Mouse (Mus musculus) kidney, embryonic 16.5 days (tissue): ENCODE measurements around the gene Odf2l. TPM values are rescaled to one million over a fixed set of nuclear protein-coding genes. Genes with fewer than 3 reads are reported as not detected.

ENCODE experiments used
- ATAC-seq: fragments of 200-750 bp; cut with Nextera tagmentation; 2 replicates; pipeline ENCODE4 v1.8.0; 2017; ENCODE audit warnings: moderate TSS enrichment; ENCODE audit not compliant: low FRiP score, low TSS enrichment
- H3K27ac ChIP-seq: fragments of 300-500 bp; sonication (generic); 2 replicates; pipeline ENCODE4 v1.5.1; 2014; ENCODE audit warnings: low read length
- H3K27me3 ChIP-seq: fragments of 300-500 bp; sonication (generic); 2 replicates; pipeline ENCODE4 v1.6.1; 2014; ENCODE audit warnings: low read length, control low read depth, mixed read lengths; ENCODE audit not compliant: insufficient read depth
- H3K36me3 ChIP-seq: fragments of 300-500 bp; sonication (generic); 2 replicates; pipeline ENCODE4 v1.6.1; 2014; ENCODE audit warnings: low read length, control low read depth, mixed read lengths; ENCODE audit not compliant: insufficient read depth
- H3K4me1 ChIP-seq: fragments of 300-500 bp; sonication (generic); 2 replicates; pipeline ENCODE4 v1.6.1; 2014; ENCODE audit warnings: low read length, control low read depth, mixed read lengths; ENCODE audit not compliant: insufficient read depth
- H3K4me2 ChIP-seq: fragments of 300-500 bp; sonication (generic); replicated peaks from 2 replicates; pipeline ENCODE4 v1.6.1; 2014; ENCODE audit warnings: low read depth, low read length
- H3K4me3 ChIP-seq: fragments of 300-500 bp; sonication (generic); 2 replicates; pipeline ENCODE4 v1.5.1; 2014; ENCODE audit warnings: mild to moderate bottlenecking, low read length
- H3K9ac ChIP-seq: fragments of 300-500 bp; sonication (generic); replicated peaks from 2 replicates; pipeline ENCODE4 v1.6.1; 2014; ENCODE audit warnings: low read length
- H3K9me3 ChIP-seq: fragments of 300-500 bp; sonication (generic); 2 replicates; pipeline ENCODE4 v1.6.1; 2016; ENCODE audit warnings: low read length, control low read depth
- WGBS: fragments of 180-500 bp; shearing (Covaris S2); extraction: QIAGEN DNeasy Blood & Tissue Kit; methylation state at CpG from one replicate; pipeline ENCODE4 v1.1.7; 2014; 5-methylcytosine and 5-hydroxymethylcytosine counted together
- polyA plus RNA-seq: library from polyadenylated mRNA; unstranded; fragments of >200 nt; fragmentation: Nextera tagmentation; extraction: Ambion mirVana; gene quantifications from 2 replicates; pipeline ENCODE4 v1.2.1, GENCODE M21; 2015

Odf2l gene
- polyA plus RNA-seq, 1 experiment from 2014 or later: 18.1 TPM

DNA sequence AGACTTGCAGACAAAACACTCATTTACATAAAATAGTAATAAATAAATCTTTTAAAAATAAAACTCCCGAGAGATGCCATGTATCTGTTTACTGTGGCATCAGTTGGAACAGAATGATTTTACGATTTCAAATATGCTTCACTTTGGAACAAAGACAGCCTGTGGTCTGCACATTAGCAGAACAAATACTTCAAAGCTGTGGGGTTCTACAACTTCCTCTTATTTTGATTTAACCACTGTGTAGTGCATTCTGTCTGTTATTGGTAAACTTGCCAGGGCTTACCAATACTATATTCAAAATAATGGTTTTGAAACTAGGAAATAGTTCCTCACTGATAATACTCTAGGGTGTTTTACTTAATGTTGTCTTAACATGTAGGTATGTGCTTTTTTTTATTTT, 8.2 kb downstream of the Odf2l start:
- 0 out of 2 replicates have a peak, but pooled peaks cover 11% of the 10 kb centered on the region for H3K36me3 ChIP-seq
- no peak overlapping the region for H3K9ac ChIP-seq
- H3K27ac ChIP-seq: no peak overlapping the region
- H3K4me3 ChIP-seq: no peak overlapping the region
- no peaks in the 10 kb centered on the region for H3K27me3 ChIP-seq
- ATAC-seq: no peak
- WGBS: 82% methylated on average over 2 of the region's 2 CpGs
- H3K4me2 ChIP-seq: no peak overlapping the region
- no peaks in the 10 kb centered on the region for H3K4me1 ChIP-seq
- H3K9me3 ChIP-seq: no peaks in the 10 kb centered on the region

DNA sequence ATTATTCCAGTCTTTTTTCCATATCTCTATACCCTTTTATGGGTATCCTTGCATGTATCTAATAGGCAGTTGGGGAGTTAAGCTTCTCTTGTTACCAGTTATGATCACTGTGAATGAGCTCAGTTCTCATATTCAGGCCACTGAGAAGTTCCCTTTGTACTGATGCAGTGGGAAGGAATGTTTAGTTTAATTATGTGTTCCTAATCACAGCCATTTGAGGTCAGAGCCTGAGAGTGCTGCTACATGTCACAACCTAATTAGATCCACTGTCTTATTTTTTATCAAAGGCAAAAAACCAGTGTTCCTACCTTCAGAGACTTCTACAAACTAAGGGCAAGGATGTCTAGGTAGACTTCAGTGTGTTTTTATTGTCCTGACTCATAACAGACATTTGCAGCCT, 11.0 kb downstream of the Odf2l start:
- no peak overlapping the region for H3K4me3 ChIP-seq
- H3K36me3 ChIP-seq: peaks cover 27% of the 10 kb centered on the region
- no peaks in the 10 kb centered on the region for H3K9me3 ChIP-seq
- H3K4me2 ChIP-seq: no peak overlapping the region
- no peak for ATAC-seq
- H3K9ac ChIP-seq: no peak overlapping the region
- H3K27ac ChIP-seq: no peak overlapping the region
- H3K27me3 ChIP-seq: no peaks in the 10 kb centered on the region
- H3K4me1 ChIP-seq: no peaks in the 10 kb centered on the region

DNA sequence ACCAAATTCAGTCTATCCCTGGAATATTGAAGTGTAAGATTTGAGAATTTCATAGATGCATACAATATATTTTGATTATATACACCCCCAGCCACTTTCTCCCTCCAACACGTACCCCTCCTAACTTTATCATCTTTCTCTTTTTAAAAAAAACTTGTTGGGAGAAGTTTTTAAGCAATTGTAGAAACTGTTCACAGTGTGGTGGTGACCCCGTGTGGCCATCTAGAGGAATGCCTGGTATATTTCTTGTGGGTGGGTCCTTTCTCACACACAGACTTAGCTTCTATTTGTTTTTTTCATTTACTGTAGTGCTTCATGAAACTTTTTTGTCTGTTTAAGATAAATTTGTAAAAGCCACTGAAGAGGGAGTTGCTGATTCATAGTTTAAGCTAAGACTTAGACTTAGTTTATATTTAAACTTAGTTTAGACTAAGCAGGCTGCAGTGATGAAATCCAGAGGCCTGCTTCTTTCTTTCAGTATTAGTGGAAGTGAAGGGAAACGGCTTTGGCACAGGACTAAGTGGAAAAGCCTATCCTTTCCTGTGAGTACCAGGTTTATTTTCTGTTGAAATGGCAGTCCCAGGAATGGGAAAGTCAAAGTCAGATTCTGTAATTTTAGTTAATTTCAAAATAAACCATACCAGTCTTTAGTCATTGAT, 13.0 kb downstream of the Odf2l start:
- Histone ChIP-seq H3K4me1 (no peaks in the 10 kb centered on the region), H3K27ac (no peak overlapping the region), H3K27me3 (no peaks in the 10 kb centered on the region), H3K36me3 (peaks cover 28% of the 10 kb centered on the region), H3K4me2 (no peak overlapping the region), H3K9ac (no peak overlapping the region), H3K9me3 (no peaks in the 10 kb centered on the region), H3K4me3 (no peak overlapping the region)
- no peak; the same call in 1 of the 2 replicates for ATAC-seq
- 33% methylated on average over 3 of the region's 3 CpGs for WGBS

DNA sequence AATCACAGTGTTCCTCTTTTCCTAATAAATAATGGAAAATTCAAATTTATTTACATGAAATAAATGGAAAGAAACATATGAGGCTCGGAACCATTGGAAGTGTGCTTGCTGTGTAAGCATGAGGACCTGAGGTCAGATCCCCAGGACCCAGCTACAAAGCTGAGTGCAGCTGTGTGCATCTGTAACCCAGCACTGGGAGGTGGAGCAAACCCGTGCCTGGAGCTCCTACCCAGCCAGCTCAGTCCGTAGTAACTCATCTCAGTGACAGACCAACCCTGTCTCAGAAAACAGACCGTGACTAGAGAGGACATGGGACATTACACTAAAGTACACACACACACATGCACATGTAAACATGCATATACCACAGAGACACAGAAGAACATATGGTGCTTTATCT, 21.8 kb downstream of the Odf2l start:
- no peak overlapping the region for H3K9ac ChIP-seq
- peaks cover 7% of the 10 kb centered on the region; the same call in 1 of the 2 replicates for H3K36me3 ChIP-seq
- no peaks in the 10 kb centered on the region for H3K9me3 ChIP-seq
- no peaks in the 10 kb centered on the region for H3K4me1 ChIP-seq
- H3K4me3 ChIP-seq: no peak overlapping the region
- no peak overlapping the region for H3K4me2 ChIP-seq
- ATAC-seq: 0 out of 2 replicates have a peak, but pooled peaks have one; percentile 42
- H3K27me3 ChIP-seq: no peaks in the 10 kb centered on the region
- no peak overlapping the region for H3K27ac ChIP-seq
- WGBS: 67% methylated on average over 4 of the region's 4 CpGs

DNA sequence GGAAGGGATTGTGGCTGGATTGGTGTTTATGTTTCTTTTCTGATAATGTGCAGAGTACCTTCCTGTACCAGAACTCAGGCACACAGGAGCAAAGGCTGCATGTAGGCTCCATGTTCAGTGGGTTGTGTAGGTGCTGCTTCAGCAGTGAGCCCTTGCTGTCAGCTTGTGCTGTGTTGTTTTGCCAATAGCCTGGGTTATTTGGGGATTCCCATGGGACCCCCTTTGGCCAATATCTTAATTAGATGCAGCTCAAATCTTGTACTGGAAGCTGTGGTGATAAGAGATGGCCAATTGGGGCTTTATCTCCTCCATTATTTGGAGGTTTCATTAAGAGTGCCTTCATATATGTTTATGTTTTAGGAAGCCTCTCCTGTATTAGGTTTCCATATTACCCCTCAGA, 24.5 kb downstream of the Odf2l start:
- H3K27me3 ChIP-seq: no peaks in the 10 kb centered on the region
- no peaks in the 10 kb centered on the region for H3K4me1 ChIP-seq
- no peak overlapping the region for H3K4me2 ChIP-seq
- H3K4me3 ChIP-seq: no peak overlapping the region
- no peak overlapping the region for H3K27ac ChIP-seq
- H3K9me3 ChIP-seq: no peaks in the 10 kb centered on the region
- ATAC-seq: no peak
- H3K36me3 ChIP-seq: peaks cover 9% of the 10 kb centered on the region; the same call in 1 of the 2 replicates
- no peak overlapping the region for H3K9ac ChIP-seq

DNA sequence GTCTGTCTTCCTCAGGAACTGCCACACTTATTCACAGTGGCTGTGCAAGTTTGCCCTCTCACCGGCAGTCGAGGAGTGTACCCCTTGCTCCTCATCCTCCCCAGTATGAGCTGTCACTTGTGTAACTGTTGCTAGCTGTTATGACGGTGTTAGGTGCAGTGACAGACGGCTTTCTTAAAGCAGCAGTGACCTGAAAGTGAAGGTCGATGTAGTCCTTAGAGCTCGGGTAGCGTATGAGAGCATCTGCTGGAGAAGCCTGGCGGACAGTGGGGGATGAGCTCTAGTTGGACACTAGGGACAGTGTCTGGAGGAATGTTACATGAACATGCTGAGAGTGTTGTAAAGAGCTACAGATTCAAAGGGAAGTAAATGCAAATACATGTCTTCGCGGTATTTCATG, 25.5 kb downstream of the Odf2l start:
- no peak overlapping the region for H3K27ac ChIP-seq
- no peak overlapping the region for H3K9ac ChIP-seq
- no peak overlapping the region for H3K4me3 ChIP-seq
- H3K9me3 ChIP-seq: no peaks in the 10 kb centered on the region
- no peaks in the 10 kb centered on the region for H3K27me3 ChIP-seq
- WGBS: 80% methylated on average over 10 of the region's 10 CpGs
- no peaks in the 10 kb centered on the region for H3K4me1 ChIP-seq
- H3K4me2 ChIP-seq: no peak overlapping the region
- no peak for ATAC-seq
- peaks cover 10% of the 10 kb centered on the region; the same call in 1 of the 2 replicates for H3K36me3 ChIP-seq

DNA sequence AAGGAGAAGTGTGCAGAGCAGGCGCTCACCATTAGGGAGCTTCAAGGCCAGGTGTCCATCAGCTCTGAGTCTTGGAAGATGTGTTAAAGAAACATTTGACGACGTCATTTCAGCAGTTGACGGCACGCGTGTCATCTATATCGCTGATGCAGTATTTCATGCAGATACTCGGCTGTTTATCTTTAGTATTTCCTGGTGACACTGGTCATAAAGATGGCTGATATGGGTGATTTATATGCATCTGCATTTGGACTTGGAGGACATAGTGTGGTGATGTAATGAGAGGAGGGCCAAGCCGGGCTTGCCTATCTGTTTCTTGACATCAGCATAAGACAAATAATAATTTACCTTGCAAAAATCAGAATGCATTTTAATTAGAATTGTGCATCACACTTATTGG, 28.5 kb downstream of the Odf2l start:
- WGBS: 81% methylated on average over 9 of the region's 9 CpGs
- H3K9me3 ChIP-seq: no peaks in the 10 kb centered on the region
- H3K36me3 ChIP-seq: 0 out of 2 replicates have a peak, but pooled peaks cover 7% of the 10 kb centered on the region
- H3K9ac ChIP-seq: no peak overlapping the region
- H3K4me1 ChIP-seq: no peaks in the 10 kb centered on the region
- H3K4me3 ChIP-seq: no peak overlapping the region
- H3K27me3 ChIP-seq: no peaks in the 10 kb centered on the region
- no peak overlapping the region for H3K27ac ChIP-seq
- no peak for ATAC-seq
- H3K4me2 ChIP-seq: no peak overlapping the region

DNA sequence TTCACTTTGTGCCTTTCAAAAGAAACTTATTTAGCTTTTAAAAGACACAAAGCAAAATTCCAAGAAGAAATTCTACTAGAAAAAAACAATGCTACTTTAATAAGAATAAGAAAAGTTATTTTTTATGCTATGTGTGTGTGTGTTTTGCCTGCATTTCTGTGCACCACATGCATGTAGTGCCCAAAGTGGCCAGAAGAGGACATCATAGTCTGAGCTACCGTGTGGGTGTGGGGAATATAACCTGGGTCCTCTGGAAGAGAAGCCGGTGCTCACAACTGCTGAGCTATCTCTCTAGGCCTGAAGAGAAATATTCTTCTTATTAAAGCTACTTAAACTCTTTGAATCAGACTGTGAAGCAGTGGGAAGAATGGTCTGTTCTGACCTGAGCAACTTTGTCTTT, 29.1 kb downstream of the Odf2l start:
- no peak overlapping the region for H3K4me2 ChIP-seq
- 78% methylated on average over 2 of the region's 2 CpGs for WGBS
- no peaks in the 10 kb centered on the region for H3K9me3 ChIP-seq
- H3K4me1 ChIP-seq: no peaks in the 10 kb centered on the region
- H3K27ac ChIP-seq: no peak overlapping the region
- H3K36me3 ChIP-seq: 0 out of 2 replicates have a peak, but pooled peaks cover 7% of the 10 kb centered on the region
- no peak for ATAC-seq
- H3K9ac ChIP-seq: no peak overlapping the region
- no peaks in the 10 kb centered on the region for H3K27me3 ChIP-seq
- H3K4me3 ChIP-seq: no peak overlapping the region

DNA sequence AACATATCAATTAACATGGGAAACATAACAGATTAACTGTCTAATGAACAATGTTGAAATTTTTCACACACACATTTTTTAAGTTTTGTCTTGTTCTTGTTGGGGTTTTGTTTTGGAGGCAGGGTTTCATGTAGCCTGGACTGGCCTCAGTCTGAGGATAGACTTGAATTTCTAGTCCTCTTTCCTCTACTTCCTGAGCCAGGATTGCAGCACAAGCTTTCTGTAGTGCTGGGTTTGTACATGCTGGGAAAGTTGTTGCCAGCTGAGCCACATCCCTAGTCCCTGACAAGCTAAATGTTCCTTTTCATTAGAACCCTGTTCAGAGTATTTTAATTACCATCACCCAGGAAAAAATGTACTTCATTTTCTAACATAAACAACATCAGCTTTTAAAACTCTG, 29.6 kb downstream of the Odf2l start:
- Histone ChIP-seq H3K4me2 (no peak overlapping the region), H3K9me3 (no peaks in the 10 kb centered on the region), H3K36me3 (0 out of 2 replicates have a peak, but pooled peaks cover 7% of the 10 kb centered on the region), H3K27me3 (no peaks in the 10 kb centered on the region), H3K9ac (no peak overlapping the region), H3K4me3 (no peak overlapping the region), H3K27ac (no peak overlapping the region), H3K4me1 (no peaks in the 10 kb centered on the region)
- ATAC-seq: no peak

DNA sequence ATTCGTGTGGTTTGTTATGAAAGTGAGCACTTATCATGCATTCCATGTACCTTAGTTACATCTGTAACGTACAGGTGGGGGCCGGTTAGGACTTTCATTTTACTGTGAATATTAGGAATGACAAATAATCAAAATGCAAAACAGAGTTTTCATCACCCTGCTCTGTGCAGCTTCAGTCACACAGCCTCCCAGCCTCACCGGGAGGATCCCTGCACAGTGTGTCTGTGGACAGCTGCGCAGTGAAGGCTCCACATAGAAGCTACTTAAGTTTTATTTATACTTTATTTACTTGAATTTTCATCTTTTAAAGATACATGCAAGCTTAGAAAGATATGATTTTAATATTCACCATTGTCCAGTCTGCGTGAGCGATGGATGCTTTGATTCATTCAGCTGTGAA, 32.7 kb downstream of the Odf2l start:
- whole genome bisulfite sequencing: 93% methylated on average over 7 of the region's 7 CpGs

More for the DNA sequence above, 32.7 kb downstream of the Odf2l start:
- Histone ChIP-seq H3K4me3 (no peak overlapping the region), H3K9ac (no peak overlapping the region), H3K27me3 (no peaks in the 10 kb centered on the region), H3K9me3 (no peaks in the 10 kb centered on the region), H3K4me1 (no peaks in the 10 kb centered on the region), H3K36me3 (0 out of 2 replicates have a peak, but pooled peaks cover 16% of the 10 kb centered on the region), H3K27ac (no peak overlapping the region), H3K4me2 (no peak overlapping the region)
- no peak for ATAC-seq
